Mouse (Mus musculus) lung, embryonic 15.5 days (tissue): ENCODE data around the gene Washc4. TPM values are rescaled to one million over a fixed set of nuclear protein-coding genes. Genes with fewer than 3 reads are reported as not detected.

Experiments used
- ATAC-seq: fragments of 200-750 bp; cut with Nextera tagmentation; 2 replicates; pipeline ENCODE4 v1.8.0; 2017; ENCODE audit warnings: moderate number of reproducible peaks, borderline replicate concordance; ENCODE audit not compliant: low FRiP score, low TSS enrichment; ENCODE audit errors: extremely low read depth
- H3K27ac ChIP-seq: fragments of 300-500 bp; sonication (generic); 2 replicates; pipeline ENCODE4 v1.5.1; 2015; ENCODE audit warnings: moderate library complexity, mild to moderate bottlenecking, inconsistent platforms
- H3K27me3 ChIP-seq: fragments of 300-500 bp; sonication (generic); 2 replicates; pipeline ENCODE4 v1.6.1; 2015; ENCODE audit warnings: inconsistent platforms
- H3K36me3 ChIP-seq: fragments of 300-500 bp; sonication (generic); 2 replicates; pipeline ENCODE4 v1.6.1; 2015; ENCODE audit warnings: inconsistent platforms
- H3K4me1 ChIP-seq: fragments of 300-500 bp; sonication (generic); 2 replicates; pipeline ENCODE4 v1.6.1; 2015; ENCODE audit warnings: inconsistent platforms
- H3K4me2 ChIP-seq: fragments of 300-500 bp; sonication (generic); 2 replicates; pipeline ENCODE4 v1.6.1; 2015; ENCODE audit warnings: inconsistent platforms, mild to moderate bottlenecking, moderate library complexity
- H3K4me3 ChIP-seq: fragments of 300-500 bp; sonication (generic); 2 replicates; pipeline ENCODE4 v1.5.1; 2015; ENCODE audit warnings: mild to moderate bottlenecking, inconsistent platforms
- H3K9ac ChIP-seq: fragments of 300-500 bp; sonication (generic); 2 replicates; pipeline ENCODE4 v1.6.1; 2015; ENCODE audit warnings: inconsistent platforms
- H3K9me3 ChIP-seq: fragments of 300-500 bp; sonication (generic); 2 replicates; pipeline ENCODE4 v1.6.1; 2016; ENCODE audit warnings: inconsistent platforms
- WGBS: fragments of 180-500 bp; shearing (Covaris S2); methylation state at CpG from one replicate; pipeline ENCODE4 v1.1.7; 2015; 5-methylcytosine and 5-hydroxymethylcytosine counted together
- polyA plus RNA-seq: library from polyadenylated mRNA; unstranded; fragments of >200 nt; fragmentation: Nextera tagmentation; extraction: Ambion mirVana; gene quantifications from 2 replicates; pipeline ENCODE4 v1.2.1, GENCODE M21; 2015

Gene Washc4
- polyA plus RNA-seq, 1 experiment from 2014 or later = 32.3 TPM

GRCm38 (mm10) chr10:83539311-83539980 is 4.1 kb upstream of the Washc4 start:
- WGBS = 71% methylated on average over 6 of the region's 6 CpGs
- no peak overlapping the region for H3K4me3 ChIP-seq
- H3K9ac ChIP-seq = no peak overlapping the region
- no peaks in the 10 kb centered on the region for H3K9me3 ChIP-seq
- no peaks in the 10 kb centered on the region for H3K4me1 ChIP-seq
- no peak for ATAC-seq
- H3K27ac ChIP-seq = no peak overlapping the region
- no peaks in the 10 kb centered on the region for H3K36me3 ChIP-seq
- H3K4me2 ChIP-seq = no peak overlapping the region
- H3K27me3 ChIP-seq = 0 out of 2 replicates have a peak, but pooled peaks cover 3% of the 10 kb centered on the region

- Histone ChIP-seq H3K36me3 (no peaks in the 10 kb centered on the region), H3K9ac (no peak overlapping the region), H3K27me3 (no peaks in the 10 kb centered on the region), H3K4me2 (no peak overlapping the region), H3K27ac (no peak overlapping the region), H3K4me3 (no peak overlapping the region), H3K4me1 (peaks cover 5% of the 10 kb centered on the region), H3K9me3 (no peaks in the 10 kb centered on the region)
- WGBS = 18% methylated on average over 3 of the region's 3 CpGs
- no peak for ATAC-seq
Observed at GRCm38 (mm10) chr10:83540092-83540491, 3.5 kb upstream of the Washc4 start.

GRCm38 (mm10) chr10:83542241-83542640 is 1.3 kb upstream of the Washc4 start:
- H3K9me3 ChIP-seq = no peaks in the 10 kb centered on the region
- H3K4me3 ChIP-seq = no peak overlapping the region
- WGBS = 81% methylated on average over 7 of the region's 7 CpGs
- peaks cover 15% of the 10 kb centered on the region for H3K4me1 ChIP-seq
- no peak for ATAC-seq
- H3K27me3 ChIP-seq = no peaks in the 10 kb centered on the region
- H3K36me3 ChIP-seq = no peaks in the 10 kb centered on the region
- H3K27ac ChIP-seq = no peak overlapping the region
- no peak overlapping the region for H3K9ac ChIP-seq
- H3K4me2 ChIP-seq = no peak overlapping the region

GRCm38 (mm10) chr10:83544103-83544479 is 539 bp downstream of the Washc4 start:
- ATAC-seq = peak; percentile 94; the same call in 1 of the 2 replicates
- H3K9ac ChIP-seq = peak overlapping the region; percentile 79
- H3K4me2 ChIP-seq = peak overlapping the region; percentile 60
- H3K4me1 ChIP-seq = peaks cover 15% of the 10 kb centered on the region
- H3K4me3 ChIP-seq = peak overlapping the region; percentile 84
- WGBS = under 1% methylated on average over 33 of the region's 41 CpGs
- peak overlapping the region; percentile 89 for H3K27ac ChIP-seq
- no peaks in the 10 kb centered on the region for H3K27me3 ChIP-seq
- H3K9me3 ChIP-seq = no peaks in the 10 kb centered on the region
- H3K36me3 ChIP-seq = no peaks in the 10 kb centered on the region; the same call in 1 of the 2 replicates

GRCm38 (mm10) chr10:83545341-83545740 is 1.8 kb downstream of the Washc4 start:
- no peak overlapping the region for H3K27ac ChIP-seq
- peak overlapping the region; percentile 16; the same call in 1 of the 2 replicates for H3K9ac ChIP-seq
- peaks cover 9% of the 10 kb centered on the region for H3K36me3 ChIP-seq
- no peaks in the 10 kb centered on the region for H3K27me3 ChIP-seq
- 66% methylated on average over 3 of the region's 3 CpGs for WGBS
- no peak for ATAC-seq
- no peaks in the 10 kb centered on the region for H3K9me3 ChIP-seq
- H3K4me3 ChIP-seq = no peak overlapping the region
- peaks cover 15% of the 10 kb centered on the region for H3K4me1 ChIP-seq
- peak overlapping the region; percentile 60 for H3K4me2 ChIP-seq

GRCm38 (mm10) chr10:83563005-83563404 is 19.5 kb downstream of the Washc4 start:
- Histone ChIP-seq H3K9ac (no peak overlapping the region), H3K9me3 (no peaks in the 10 kb centered on the region), H3K36me3 (peaks cover 81% of the 10 kb centered on the region), H3K4me3 (no peak overlapping the region), H3K27me3 (no peaks in the 10 kb centered on the region), H3K4me1 (no peaks in the 10 kb centered on the region), H3K27ac (no peak overlapping the region), H3K4me2 (no peak overlapping the region)
- no peak for ATAC-seq

- H3K9me3 ChIP-seq = no peaks in the 10 kb centered on the region
- H3K4me2 ChIP-seq = no peak overlapping the region
- H3K4me3 ChIP-seq = no peak overlapping the region
- ATAC-seq = no peak
- WGBS = 91% methylated on average over 7 of the region's 7 CpGs
- H3K9ac ChIP-seq = no peak overlapping the region
- H3K4me1 ChIP-seq = no peaks in the 10 kb centered on the region
- no peaks in the 10 kb centered on the region for H3K27me3 ChIP-seq
- H3K36me3 ChIP-seq = peaks cover 72% of the 10 kb centered on the region
- H3K27ac ChIP-seq = no peak overlapping the region
Observed at GRCm38 (mm10) chr10:83565449-83566441, 22.2 kb downstream of the Washc4 start.

GRCm38 (mm10) chr10:83590801-83591200 is 47.2 kb downstream of the Washc4 start:
- Histone ChIP-seq H3K27ac (no peak overlapping the region), H3K27me3 (no peaks in the 10 kb centered on the region), H3K36me3 (peaks cover 74% of the 10 kb centered on the region), H3K4me1 (no peaks in the 10 kb centered on the region), H3K9ac (no peak overlapping the region), H3K4me2 (no peak overlapping the region), H3K9me3 (no peaks in the 10 kb centered on the region), H3K4me3 (no peak overlapping the region)
- WGBS = 88% methylated on average over 6 of the region's 6 CpGs
- ATAC-seq = no peak

- no peaks in the 10 kb centered on the region for H3K9me3 ChIP-seq
- no peak overlapping the region for H3K9ac ChIP-seq
- no peaks in the 10 kb centered on the region for H3K27me3 ChIP-seq
- no peak overlapping the region for H3K4me2 ChIP-seq
- H3K27ac ChIP-seq = no peak overlapping the region
- ATAC-seq = no peak
- H3K36me3 ChIP-seq = peaks cover 67% of the 10 kb centered on the region
- H3K4me3 ChIP-seq = no peak overlapping the region
- no peaks in the 10 kb centered on the region for H3K4me1 ChIP-seq
- 88% methylated on average over 7 of the region's 7 CpGs for WGBS
Observed at GRCm38 (mm10) chr10:83592616-83593015, 49.1 kb downstream of the Washc4 start.

GRCm38 (mm10) chr10:83594526-83594925 is 51.0 kb downstream of the Washc4 start:
- H3K27ac ChIP-seq = no peak overlapping the region
- no peaks in the 10 kb centered on the region for H3K9me3 ChIP-seq
- no peaks in the 10 kb centered on the region for H3K4me1 ChIP-seq
- no peak overlapping the region for H3K4me3 ChIP-seq
- no peaks in the 10 kb centered on the region for H3K27me3 ChIP-seq
- no peak for ATAC-seq
- 85% methylated on average over 5 of the region's 5 CpGs for WGBS
- H3K4me2 ChIP-seq = no peak overlapping the region
- H3K36me3 ChIP-seq = peaks cover 69% of the 10 kb centered on the region
- no peak overlapping the region for H3K9ac ChIP-seq

GRCm38 (mm10) chr10:83600650-83601049 is 57.1 kb downstream of the Washc4 start:
- H3K4me1 ChIP-seq = no peaks in the 10 kb centered on the region
- 71% methylated on average over 11 of the region's 11 CpGs for WGBS
- ATAC-seq = no peak
- H3K4me2 ChIP-seq = no peak overlapping the region
- no peak overlapping the region for H3K9ac ChIP-seq
- H3K4me3 ChIP-seq = no peak overlapping the region
- H3K9me3 ChIP-seq = no peaks in the 10 kb centered on the region
- H3K36me3 ChIP-seq = peaks cover 57% of the 10 kb centered on the region
- H3K27ac ChIP-seq = no peak overlapping the region
- no peaks in the 10 kb centered on the region for H3K27me3 ChIP-seq
